Mouse (Mus musculus) cerebellum, postnatal 4 days (tissue): Measurements from ENCODE around the gene Ppox.

Source experiments
- DNase-seq, 2 experiments: peaks; one replicate each; pipeline ENCODE4 v3.0.0; 2022; ENCODE audit warnings: low spot score in 2 of 2, mixed read lengths in 1 of 2

Gene Ppox

GRCm38 (mm10) chr1:171285096-171285892 is 4.3 kb upstream of the Ppox start:
- no peak for DNase-seq

- no peak for DNase-seq
These were observed 3.5 kb upstream of the Ppox start for GRCm38 (mm10) chr1:171284491-171284890.

GRCm38 (mm10) chr1:171283188-171284160 is 2.5 kb upstream of the Ppox start:
- peak in 1 of 2 experiments; percentile 1 for DNase-seq

GRCm38 (mm10) chr1:171282086-171282805 is 1.3 kb upstream of the Ppox start:
- DNase-seq = peak in 1 of 2 experiments; percentile 10

- peak; percentile 61 to 78 for DNase-seq
These were observed 540 bp upstream of the Ppox start for GRCm38 (mm10) chr1:171281528-171281923.

GRCm38 (mm10) chr1:171280250-171280915 is 603 bp downstream of the Ppox start:
- DNase-seq = no peak

GRCm38 (mm10) chr1:171279721-171280120 is 1.3 kb downstream of the Ppox start:
- DNase-seq = no peak

GRCm38 (mm10) chr1:171279012-171279705 is 1.8 kb downstream of the Ppox start:
- DNase-seq = no peak

- DNase-seq = no peak
These were observed 2.5 kb downstream of the Ppox start for GRCm38 (mm10) chr1:171278436-171278835.

GRCm38 (mm10) chr1:171277736-171278135 is 3.2 kb downstream of the Ppox start:
- no peak for DNase-seq

- no peak for DNase-seq
These were observed 4.8 kb downstream of the Ppox start for GRCm38 (mm10) chr1:171276110-171276748.

GRCm38 (mm10) chr1:171275144-171275734 is 5.7 kb downstream of the Ppox start:
- no peak for DNase-seq

GRCm38 (mm10) chr1:171274171-171274570 is 6.8 kb downstream of the Ppox start:
- no peak for DNase-seq

- DNase-seq = no peak
These were observed 8.9 kb downstream of the Ppox start for GRCm38 (mm10) chr1:171272086-171272485.

- DNase-seq = no peak
These were observed 9.4 kb downstream of the Ppox start for GRCm38 (mm10) chr1:171271622-171272021.

GRCm38 (mm10) chr1:171271196-171271595 is 9.8 kb downstream of the Ppox start:
- no peak for DNase-seq

GRCm38 (mm10) chr1:171270573-171270900 is 10.4 kb downstream of the Ppox start:
- no peak for DNase-seq

GRCm38 (mm10) chr1:171269848-171270572 is 11.0 kb downstream of the Ppox start, which contains the start of gene B4galt3:
B4galt3 (plus strand) TSS chr1:171270328.
- peak; percentile 92 to 95 for DNase-seq

GRCm38 (mm10) chr1:171268341-171268740 is 12.6 kb downstream of the Ppox start:
- DNase-seq = no peak
